Mouse (Mus musculus) cortical plate, adult 2 months (tissue): ENCODE measurements around the gene Mrpl34.

Experiments used
- CTCF ChIP-seq: fragments of 200-500 bp; IDR thresholded peaks from 2 replicates; pipeline ENCODE4 v1.5.1; 2011; ENCODE audit warnings: mild to moderate bottlenecking, control low read depth, low read length; ENCODE audit not compliant: insufficient read depth; ENCODE audit errors: extremely low read depth
- POLR2A ChIP-seq: fragments of 200-500 bp; IDR thresholded peaks from 2 replicates; pipeline ENCODE4 v1.6.1; 2011; ENCODE audit warnings: mild to moderate bottlenecking, low read length, control low read depth; ENCODE audit not compliant: insufficient read depth; ENCODE audit errors: extremely low read depth

GRCm38 (mm10) chr8:71497881-71498501 is 33.2 kb downstream of the Mrpl34 start:
- TF ChIP-seq POLR2A = no peak
- no peak for TF ChIP-seq CTCF
